Mouse (Mus musculus): Measurements from ENCODE around the gene Cat. TPM values are rescaled to one million over a fixed set of nuclear protein-coding genes. Genes with fewer than 3 reads are reported as not detected.

Gene Cat
- total RNA-seq, 2 experiments from 2014 or later: 40.2 to 51.7 TPM

DNA sequence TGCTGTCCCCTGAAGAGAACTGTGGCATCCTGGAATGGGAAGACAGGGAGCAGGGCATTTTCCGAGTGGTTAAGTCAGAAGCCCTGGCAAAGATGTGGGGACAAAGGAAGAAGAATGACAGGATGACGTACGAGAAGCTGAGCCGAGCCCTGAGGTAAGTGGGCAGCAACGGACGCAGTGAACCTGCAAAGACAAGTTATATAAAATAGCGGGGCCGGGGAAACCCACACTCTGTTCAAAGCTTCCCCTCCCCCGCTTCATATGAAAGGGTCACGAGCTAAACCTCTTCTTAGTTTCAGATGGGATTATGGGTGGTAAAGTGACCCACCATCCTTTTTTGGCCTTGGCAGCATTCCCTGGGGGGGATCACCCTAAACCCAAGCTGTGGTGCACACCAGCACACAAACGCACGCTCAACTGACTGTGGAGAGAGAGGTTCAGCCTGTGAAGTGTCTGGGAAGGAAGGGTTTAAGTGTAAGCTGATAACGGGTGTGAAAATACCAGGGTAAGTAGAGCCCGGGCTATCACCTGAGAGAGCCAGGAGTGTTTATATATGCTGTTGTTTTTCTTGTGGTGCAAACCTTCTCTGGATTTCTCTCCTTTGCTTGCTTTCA is 35.9 kb downstream of the Cat start:
- DNase-seq (ENCODE audit: low spot score in 2 of 2): no peak
- intact Hi-C loops (cut with DNase I): no loop called here

DNA sequence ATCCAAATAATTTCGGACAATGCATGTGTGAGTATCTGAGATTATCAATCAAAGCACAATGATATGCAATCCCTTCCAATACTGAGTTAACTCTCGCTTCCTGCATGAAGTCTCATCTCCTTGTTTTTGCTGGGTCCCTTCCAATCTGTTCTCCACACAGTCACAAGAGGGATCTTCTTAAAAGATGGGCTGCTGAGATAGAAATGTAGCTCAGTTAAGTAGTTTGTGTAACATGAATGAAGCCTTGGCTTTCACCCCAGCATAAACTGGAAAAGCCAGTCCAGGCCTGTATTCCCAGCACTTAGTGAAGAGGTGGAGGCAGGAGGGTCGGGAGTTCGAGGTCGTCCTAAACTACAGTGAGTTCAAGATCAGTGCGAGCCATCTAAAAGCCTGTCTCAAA is 38.6 kb downstream of the Cat start:
- intact Hi-C loops (cut with DNase I): no loop called here
- DNase-seq (ENCODE audit: low spot score in 2 of 2): no peak

DNA sequence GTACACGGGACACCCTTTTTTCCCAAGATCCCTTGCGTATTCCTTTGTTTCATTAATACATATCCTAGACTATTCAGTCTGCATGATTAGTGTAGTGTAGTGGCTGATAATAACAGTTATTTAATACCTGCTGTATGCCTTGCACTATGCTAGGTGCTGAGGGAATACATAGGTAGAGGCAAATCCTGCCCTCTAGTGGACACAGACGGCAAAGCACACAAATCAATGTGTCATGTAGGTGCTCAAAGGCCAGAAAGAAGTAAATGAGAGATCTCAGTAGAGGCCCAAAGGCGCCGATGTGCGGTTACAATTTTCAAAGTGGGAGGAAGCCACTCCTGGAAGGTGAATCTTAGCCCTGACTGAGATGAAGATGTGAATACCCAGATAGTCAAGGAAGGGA is 39.2 kb downstream of the Cat start:
- intact Hi-C loops (cut with DNase I): no loop called here
- peak in 1 of 2 experiments; percentile 17 for DNase-seq (ENCODE audit: low spot score in 2 of 2)

DNA sequence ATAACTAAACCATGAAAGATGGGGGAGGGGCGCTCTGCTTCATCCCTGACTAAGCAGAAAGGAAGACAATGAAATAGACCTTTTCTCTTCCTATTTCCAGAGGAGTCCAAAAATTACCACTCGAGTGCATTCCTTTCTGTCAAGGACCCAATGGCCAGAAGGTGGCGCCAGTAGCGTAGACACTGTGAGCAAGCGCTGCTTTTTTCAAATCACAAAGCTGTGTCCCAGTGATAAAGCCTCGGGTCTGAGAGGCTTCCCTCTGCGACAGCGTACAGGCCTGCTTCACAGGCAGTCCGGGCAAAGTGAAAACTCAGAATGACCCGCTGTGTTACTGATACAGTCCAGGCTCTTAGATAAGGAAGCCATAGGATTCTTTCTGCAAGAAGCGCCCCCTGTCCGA is 45.2 kb downstream of the Cat start:
- peak; percentile 61 to 73 for DNase-seq (ENCODE audit: low spot score in 2 of 2)
- intact Hi-C loops (cut with DNase I): no loop called here

DNA sequence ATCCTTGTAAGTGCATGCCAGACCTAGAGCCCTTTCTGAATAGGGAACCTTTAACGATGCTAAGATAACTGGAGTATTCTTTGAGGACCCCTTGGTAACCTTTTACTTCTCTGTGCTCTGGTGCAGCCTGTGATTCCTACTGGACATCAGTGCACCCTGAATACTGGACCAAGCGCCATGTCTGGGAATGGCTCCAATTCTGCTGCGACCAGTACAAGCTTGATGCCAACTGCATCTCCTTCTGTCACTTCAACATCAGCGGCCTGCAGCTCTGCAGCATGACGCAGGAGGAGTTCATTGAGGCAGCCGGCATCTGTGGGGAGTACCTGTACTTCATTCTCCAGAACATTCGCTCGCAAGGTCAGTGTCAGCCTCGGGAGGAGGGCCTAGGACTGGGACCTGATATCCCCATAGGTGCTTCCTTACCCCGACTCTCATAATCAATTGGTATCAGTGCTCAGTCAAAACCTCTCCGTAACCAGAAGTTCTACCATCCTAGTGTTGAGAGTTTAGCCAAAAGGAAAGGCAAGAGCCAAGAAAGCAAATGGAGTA is 45.8 kb downstream of the Cat start:
- intact Hi-C loops (cut with DNase I): no loop called here
- DNase-seq (ENCODE audit: low spot score in 2 of 2): no peak

DNA sequence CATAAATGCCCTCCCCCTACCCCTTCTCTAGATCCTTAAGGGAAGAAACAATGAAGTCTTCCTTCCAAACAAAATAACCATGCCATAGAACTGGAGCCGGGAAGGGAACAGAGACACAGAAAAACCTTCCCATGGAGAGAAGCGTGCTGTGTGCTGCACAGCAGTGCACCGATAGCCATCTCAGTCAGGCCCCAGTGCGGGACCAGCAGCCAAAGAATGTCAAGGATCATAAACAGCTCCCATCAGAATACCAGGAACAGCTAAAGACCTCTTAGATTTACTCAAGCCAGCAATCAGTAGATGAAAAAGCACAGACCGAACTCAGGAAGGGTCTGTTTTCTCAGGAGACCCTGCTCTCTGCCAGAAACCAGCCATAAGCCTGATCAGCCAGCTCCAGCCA is 48.4 kb downstream of the Cat start:
- intact Hi-C loops (cut with DNase I): no loop called here
- DNase-seq (ENCODE audit: low spot score in 2 of 2): no peak

DNA sequence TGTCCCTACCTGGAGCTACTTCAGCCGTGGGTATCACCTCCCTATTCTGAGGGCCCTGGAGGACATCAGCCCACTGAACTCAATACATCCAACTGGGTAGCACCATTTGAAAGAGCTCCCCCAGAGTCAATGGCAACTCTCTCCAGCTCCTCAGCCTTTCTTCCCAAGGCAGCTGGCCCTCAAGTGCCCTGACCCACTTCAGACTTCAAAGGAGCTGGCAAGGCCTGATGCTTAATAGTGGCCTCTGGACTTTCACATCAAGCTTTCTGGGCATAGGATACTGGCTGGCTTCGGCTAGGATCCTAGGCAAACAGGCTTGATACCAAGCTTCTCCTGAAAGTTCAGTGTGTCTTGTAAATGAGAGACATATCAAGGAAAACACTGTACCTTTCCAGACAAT is 49.9 kb downstream of the Cat start:
- DNase-seq (ENCODE audit: low spot score in 2 of 2): no peak
- intact Hi-C loops (cut with DNase I): no loop called here

DNA sequence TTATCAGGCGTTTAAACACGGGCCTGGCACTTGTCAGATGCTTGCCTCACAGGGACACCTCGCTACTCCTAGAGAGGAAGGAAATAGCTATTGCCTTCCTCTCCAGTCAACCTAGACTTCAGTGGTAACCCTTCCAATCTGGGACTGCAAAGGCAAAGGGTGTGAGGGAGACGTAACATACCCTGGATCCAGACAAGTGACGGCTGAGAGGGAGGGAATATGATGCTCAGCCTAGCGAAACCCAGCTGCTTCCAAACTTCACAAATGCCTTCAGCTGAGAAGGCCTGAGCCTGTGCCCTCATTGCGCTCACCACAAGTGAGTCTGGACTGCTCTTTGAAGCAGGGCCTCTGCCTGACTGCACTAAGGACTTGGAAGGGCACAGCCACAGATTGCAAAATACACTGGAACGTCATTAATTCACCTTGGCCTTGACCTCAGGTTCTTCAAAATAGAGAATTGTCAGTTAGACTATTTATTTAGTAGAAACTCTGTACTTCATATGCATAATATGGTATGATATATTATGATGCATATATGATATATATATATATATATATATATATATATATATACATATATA is 52.2 kb downstream of the Cat start:
- no peak for DNase-seq (ENCODE audit: low spot score in 2 of 2)
- intact Hi-C loops (cut with DNase I): no loop called here

DNA sequence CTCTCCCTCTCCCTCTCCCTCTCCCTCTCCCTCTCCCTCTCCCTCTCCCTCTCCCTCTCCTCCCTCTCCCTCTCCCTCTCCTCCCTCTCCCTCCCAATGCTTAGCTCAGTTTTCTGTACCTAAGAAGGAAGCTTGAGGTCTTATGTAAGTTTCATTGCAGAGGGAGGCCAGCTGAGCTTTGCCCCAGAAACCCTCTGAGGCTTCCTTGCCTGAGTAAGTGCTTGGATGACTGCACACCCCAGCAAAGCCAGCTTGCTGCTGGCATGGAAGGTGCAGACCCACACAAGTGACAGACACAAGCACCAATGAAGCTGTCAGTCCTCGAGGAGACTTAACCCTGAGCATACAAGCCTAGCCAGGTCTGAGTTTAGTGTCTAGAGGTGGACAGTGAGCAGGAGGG is 54.2 kb downstream of the Cat start:
- peak in 1 of 2 experiments; percentile 9 for DNase-seq (ENCODE audit: low spot score in 2 of 2)

DNA sequence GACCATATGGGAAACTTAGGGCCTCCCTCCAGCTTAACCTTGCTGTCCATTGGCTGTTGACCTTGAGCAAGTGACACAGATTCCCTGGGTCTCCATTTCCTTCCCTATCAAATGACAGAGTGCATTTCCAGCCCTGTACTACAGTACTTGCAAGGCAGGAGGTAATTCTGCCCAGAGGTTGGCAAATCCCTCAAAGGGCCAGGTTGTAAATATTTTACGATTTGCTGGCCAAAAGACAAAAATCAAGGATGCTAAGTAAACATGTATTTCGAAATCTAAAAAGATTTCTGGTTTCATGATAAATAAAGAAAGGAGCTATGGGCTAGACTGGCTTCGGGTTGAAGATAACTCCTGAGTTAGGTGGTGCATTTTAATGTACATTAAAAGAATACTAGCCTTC is 56.6 kb downstream of the Cat start:
- DNase-seq (ENCODE audit: low spot score in 2 of 2): no peak
- intact Hi-C loops (cut with DNase I): no loop called here

More for the DNA sequence above, 54.2 kb downstream of the Cat start:
- intact Hi-C loops (cut with DNase I): no loop called here

DNA sequence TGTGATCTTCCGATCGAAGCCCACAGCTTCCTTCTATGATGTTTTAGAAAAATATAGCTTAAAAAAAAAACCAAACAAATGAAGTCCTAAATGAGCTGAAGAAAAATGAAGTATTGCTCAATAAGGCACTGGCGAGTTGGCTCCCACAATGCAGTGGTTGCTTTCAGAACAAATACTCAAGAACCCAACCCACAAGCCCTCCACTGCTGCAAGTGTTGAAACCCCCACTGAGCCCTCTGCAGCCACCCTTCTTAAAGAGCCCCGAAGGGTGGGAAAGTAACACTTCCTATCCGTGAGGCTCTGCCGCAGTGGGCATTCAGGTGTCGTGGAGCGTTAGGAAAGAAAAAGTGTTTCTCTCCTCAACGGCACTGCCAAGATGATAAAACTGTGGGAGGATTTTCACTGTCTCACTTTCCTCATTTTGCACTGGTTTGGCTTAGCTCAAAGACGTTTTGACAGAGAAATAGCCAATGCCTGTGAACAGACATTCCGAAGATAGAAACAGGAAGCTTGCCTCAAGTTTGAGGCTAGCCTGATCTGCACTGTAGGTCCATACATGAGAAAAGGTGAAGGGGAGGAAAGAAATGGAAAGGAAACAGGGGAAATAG is 59.4 kb downstream of the Cat start:
- peak; percentile 8 to 16 for DNase-seq (ENCODE audit: low spot score in 2 of 2)
- intact Hi-C loops (cut with DNase I): no loop called here

DNA sequence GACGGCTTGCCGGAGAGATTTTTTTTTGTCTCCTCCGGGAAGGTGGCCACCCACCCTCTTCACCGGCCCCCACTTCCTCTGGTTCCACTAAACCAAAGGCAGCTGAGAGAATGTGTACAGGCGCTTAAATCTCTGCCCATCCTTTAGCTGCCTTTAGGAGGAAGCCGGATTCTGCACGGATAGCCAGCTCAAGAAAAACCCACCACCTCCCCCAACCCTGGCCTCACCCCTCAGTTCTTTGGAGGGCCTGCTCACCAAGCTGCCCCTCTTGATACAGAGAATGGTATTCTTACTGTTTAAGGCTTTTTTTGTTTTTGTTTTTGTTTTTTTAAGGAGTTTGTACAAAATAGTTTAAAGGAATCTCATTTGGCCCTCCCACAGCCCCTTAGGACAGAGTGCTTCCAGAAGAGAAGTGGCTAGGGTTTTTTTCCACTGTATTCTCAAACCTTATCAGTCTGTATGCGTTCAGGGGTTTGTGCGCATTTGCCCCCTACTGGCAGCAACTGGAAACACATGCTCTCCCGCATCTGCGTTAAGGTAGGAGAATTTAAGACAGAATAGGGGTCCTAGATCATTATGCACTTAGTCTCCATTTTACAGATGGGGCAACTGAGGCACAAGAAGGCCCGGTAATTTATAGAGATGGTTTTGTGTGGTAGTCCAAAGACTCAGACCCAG is 60.5 kb downstream of the Cat start:
- intact Hi-C loops (cut with DNase I): no loop called here
- DNase-seq (ENCODE audit: low spot score in 2 of 2): peak; percentile 61 to 71

DNA sequence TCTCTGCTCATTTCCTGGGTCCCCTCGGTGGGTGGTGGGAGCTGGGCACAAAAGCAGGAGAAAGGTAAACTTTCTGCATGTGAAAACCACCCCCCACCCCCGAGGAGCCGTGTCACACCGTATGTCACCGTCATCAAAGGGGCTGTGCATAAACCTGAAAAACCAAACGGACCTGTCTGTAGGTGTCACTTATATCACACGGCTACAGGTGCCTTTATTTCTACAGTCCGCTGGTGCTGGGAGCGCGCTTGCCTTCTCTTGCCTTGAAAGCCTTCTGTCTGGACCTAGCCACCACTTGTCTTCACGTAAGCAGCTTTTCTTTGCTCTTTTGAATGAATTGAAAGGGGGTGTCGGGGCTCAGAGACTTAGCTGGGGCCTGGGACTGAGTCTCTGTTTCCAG is 61.1 kb downstream of the Cat start:
- intact Hi-C loops (cut with DNase I): no loop called here
- DNase-seq (ENCODE audit: low spot score in 2 of 2): no peak

DNA sequence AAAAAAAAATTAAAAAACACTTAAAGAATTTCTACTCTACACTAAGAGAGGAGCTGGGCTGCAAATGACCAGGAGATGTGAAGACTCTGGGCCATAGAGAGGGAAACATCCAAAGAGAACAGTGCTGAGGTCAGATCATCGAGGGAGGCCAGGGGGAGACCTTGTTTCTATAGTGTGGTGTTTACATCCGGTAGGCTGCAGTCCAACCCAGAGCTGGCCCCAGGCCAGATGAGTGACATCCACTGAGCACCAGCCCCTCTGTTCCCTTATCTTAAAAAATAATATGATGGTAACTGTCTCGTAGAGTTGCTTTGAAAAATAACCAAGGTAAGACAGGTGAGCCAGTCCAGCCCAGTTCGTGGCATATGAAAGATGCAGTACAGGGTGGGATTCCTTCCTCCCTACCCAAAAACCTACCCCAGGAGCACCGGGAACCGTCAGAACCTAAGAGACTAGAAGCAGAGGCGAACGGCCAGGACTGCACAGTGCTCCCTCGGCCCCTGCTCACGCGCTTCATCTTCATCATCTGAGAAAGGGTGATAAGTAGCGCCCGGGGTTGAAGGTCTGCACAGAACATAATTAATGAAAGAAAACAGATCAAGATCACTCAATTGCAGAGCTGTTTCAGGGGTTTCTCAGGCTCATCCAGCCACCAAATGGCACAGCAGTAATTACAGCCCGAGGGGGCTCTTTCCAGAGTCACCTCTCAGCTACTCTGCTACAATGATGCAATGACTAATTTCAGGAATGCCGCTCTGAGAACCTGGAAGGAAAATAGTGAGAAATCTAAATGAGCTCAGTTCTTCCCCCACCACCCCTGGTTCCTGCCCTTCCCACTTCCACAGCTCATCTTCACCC is 64.1 kb downstream of the Cat start:
- DNase-seq (ENCODE audit: low spot score in 2 of 2): no peak
- intact Hi-C loops (cut with DNase I): no loop called here

DNA sequence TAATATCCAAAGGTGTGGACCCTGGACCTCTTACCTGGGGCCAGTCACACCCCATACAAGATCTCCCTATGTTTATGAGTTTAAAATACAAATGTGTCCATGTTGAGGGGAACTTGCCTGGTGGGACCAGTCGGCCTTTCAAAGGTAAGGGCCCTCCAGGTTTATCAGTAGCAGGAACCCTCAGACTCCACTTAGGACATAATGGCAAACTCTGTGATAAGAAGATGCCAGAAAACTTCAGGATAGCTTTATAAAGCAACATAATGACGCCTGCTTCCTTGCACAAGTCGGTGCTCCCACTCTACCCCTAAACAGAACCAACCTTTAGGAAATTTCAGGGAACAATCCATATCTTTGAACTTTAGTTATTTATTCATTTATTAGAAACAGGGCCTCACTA is 69.2 kb downstream of the Cat start:
- no peak for DNase-seq (ENCODE audit: low spot score in 2 of 2)
- intact Hi-C loops (cut with DNase I): no loop called here

DNA sequence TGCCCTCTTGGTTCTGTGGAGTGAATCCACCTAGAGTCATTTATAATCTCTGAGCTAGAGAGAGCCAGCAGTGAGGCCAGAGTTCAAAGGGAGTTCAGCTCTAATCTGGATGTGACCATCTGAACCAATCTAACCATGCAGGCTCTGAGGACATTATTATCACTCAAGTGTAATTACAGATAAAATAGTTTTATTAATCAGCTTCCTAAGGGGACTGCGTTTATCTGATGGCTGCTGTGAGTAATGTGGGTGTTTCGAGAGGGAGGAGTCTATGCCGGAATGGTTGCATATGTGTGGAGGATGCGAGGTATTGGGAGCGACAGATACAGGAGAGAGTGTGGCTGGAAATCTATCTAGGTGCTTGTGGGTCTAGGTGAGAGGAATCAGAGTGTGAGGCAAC is 71.6 kb downstream of the Cat start:
- DNase-seq (ENCODE audit: low spot score in 2 of 2): no peak
- intact Hi-C loops (cut with DNase I): no loop called here

DNA sequence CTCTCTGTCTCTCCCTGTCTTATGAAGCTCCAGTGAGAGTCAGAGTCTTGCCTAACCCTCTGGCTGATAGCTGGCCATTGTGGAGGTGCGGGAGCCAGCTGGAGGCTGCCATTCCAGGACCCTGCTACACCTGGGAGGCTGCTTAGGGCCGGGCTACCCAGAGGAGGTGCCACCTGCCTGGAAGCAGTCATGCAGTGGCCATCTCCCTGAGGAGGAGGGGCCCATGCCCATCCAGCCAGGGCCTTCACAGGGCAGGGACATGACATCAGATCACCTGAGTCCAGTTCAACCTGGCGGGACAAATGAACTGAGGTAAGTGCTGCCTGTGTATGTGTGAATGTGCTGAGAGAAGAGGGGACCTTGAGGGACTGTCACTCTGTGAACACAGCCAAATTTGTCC is 73.1 kb downstream of the Cat start:
- no peak for DNase-seq (ENCODE audit: low spot score in 2 of 2)
- intact Hi-C loops (cut with DNase I): no loop called here

DNA sequence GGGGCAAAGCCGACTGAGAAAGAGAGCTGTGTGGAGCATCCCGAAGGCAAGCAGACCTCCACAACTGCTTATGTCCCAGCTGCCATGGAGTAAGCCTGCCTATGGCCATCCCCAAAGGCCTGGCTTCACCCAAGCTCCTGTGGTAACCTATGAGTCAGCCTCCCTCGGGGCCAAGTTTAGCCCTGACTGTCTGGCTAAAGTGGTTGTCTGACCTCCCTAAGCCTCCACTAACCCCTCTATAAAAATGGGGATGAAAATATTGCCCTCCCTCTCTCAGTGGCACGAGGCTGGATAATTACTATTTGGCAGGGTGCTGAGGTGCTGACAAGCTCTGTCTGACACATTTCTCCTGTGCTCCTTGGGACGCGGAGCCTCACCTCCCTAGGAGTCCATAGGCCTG is 73.6 kb downstream of the Cat start, which contains the start of gene Elf5:
Gene Elf5 (plus strand): TSS at position 341 of the 400 bp plus-strand sequence.
- no peak for DNase-seq (ENCODE audit: low spot score in 2 of 2)
- intact Hi-C loops (cut with DNase I): no loop called here

DNA sequence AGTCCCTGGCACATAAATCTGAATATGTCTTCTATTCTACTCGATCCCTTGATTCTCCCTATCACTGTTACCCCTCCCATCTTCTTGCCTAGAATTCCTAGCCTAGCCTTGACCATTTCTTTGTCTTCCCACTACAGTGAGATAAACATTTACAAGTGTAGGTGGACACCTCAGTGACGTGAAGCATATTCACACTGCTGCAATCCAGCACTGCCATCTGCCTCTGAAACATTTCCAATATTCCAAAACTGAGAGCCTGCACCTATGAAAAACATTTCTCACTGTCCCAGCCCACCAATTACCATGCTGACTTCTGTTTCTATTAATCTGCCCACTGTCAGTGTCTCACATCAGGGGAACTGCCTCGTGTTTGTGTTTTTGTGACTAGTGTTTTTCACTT is 78.7 kb downstream of the Cat start:
- intact Hi-C loops (cut with DNase I): no loop called here
- DNase-seq (ENCODE audit: low spot score in 2 of 2): no peak
